Comparison of ENCODE assay signal across 16 mouse cellular contexts in the genomic region with DNA sequence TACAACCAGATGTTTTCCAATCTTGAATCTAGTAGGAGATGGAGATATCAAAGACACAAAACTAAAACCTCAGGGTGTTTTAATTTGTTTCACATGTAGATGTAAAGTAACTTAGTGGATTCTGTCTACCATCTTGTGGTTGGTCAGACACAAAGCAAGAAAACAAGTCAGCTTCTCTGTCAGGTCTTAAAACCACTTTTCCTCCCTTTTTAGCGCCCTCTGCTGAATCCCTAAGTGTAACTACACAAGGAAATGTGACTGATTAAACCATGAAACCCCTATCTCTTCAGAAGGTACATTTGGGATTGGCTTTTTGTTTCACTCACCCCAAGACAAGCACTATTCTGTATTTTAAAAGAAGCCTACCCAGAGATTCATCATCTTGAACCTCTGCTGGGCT. TPM values are rescaled to one million over a fixed set of nuclear protein-coding genes. Genes with fewer than 3 reads are reported as not detected.
DNase-seq lines count a peak whose midpoint lies in the region; ATAC-seq and TF ChIP-seq lines count a peak whose summit lies in the region.
"Had no signal": no experiment of that assay in that cellular context is flagged by ENCODE, and none has a peak within 500 bp of the region (broad histone marks: within the 10 kb centered on the region; RNA-seq: fewer than 3 reads in every experiment).

No protein-coding gene starts in this region.

- no peak overlapping the region for H3K4me2 ChIP-seq in lung, postnatal 0 days (replicated peaks; ENCODE audit: low read depth, low read length)
- H3K4me2 ChIP-seq: forebrain, embryonic 13.5 days had no signal

- TF ChIP-seq EP300 in lung, postnatal 0 days (IDR thresholded peaks at IDR 0.05): no peak

- H3K9ac ChIP-seq in lung, postnatal 0 days (replicated peaks; ENCODE audit: low read depth): no peak overlapping the region
- H3K9ac ChIP-seq: forebrain, embryonic 13.5 days had no signal

- DNase-seq in lung, postnatal 0 days (ENCODE audit: low spot score): no peak
- DNase-seq in lung, postnatal 25 days (ENCODE audit: low spot score): no peak
- peak; percentile 12 for DNase-seq in MEL-GATA-1-ER (ENCODE audit: extremely low read depth, low read depth)
- DNase-seq in naive thymus-derived CD4-positive, alpha-beta T cell, adult 2 months (ENCODE audit: low read depth): peak; percentile 30
- DNase-seq in adrenal gland, postnatal 25 days: no peak
- no peak for DNase-seq in urinary bladder, adult 18-20 months (ENCODE audit: low spot score in 2 of 2)
- no peak for DNase-seq in urinary bladder, postnatal 14 days (ENCODE audit: low spot score)
- DNase-seq: heart, postnatal 4 days; kidney, postnatal 10 days had no signal

- H3K4me3 ChIP-seq in lung, postnatal 0 days (ENCODE audit: low read depth, low read length): no peak overlapping the region
- H3K4me3 ChIP-seq: forebrain, embryonic 13.5 days had no signal

- H3K27me3 ChIP-seq in lung, postnatal 0 days (replicated peaks; ENCODE audit: insufficient read depth, low read length): no peaks in the 10 kb centered on the region
- H3K27me3 ChIP-seq: forebrain, embryonic 13.5 days had no signal

- H3K27ac ChIP-seq in lung, postnatal 0 days (ENCODE audit: low read length): no peak overlapping the region
- H3K27ac ChIP-seq: forebrain, embryonic 13.5 days had no signal

- no peaks in the 10 kb centered on the region for H3K4me1 ChIP-seq in lung, postnatal 0 days (ENCODE audit: insufficient read depth, low read depth, low read length)
- H3K4me1 ChIP-seq: forebrain, embryonic 13.5 days had no signal

- ATAC-seq in lung, postnatal 0 days: no peak
- peak; percentile 58; the same call in 1 of the 2 replicates for ATAC-seq in common myeloid progenitor, adult 5-6 weeks (replicated peaks; ENCODE audit: low read depth, poor library complexity, severe bottlenecking)
- ATAC-seq: forebrain, embryonic 13.5 days; midbrain, embryonic 16.5 days had no signal

- no peaks in the 10 kb centered on the region for H3K36me3 ChIP-seq in lung, postnatal 0 days (ENCODE audit: insufficient read depth, low read length)

- H3K9me3 ChIP-seq in lung, postnatal 0 days (ENCODE audit: low read length): 0 out of 2 replicates have a peak, but pooled peaks cover 3% of the 10 kb centered on the region

- 0 out of 2 replicates have a peak, but pooled peaks have one; percentile 25 for TF ChIP-seq CTCF in lung, postnatal 0 days (IDR thresholded peaks at IDR 0.05)

- 24% methylated on average over 1 of the region's 1 CpGs for WGBS in lung, postnatal 0 days

RNA-seq across cellular contexts. Expression of a gene that starts 48.1 kb away (rescaled TPM):
- not detected in 2 replicates for polyA plus RNA-seq in lung, postnatal 0 days (2015; fragmentation: Nextera tagmentation; extraction: Ambion mirVana)
- total RNA-seq in common myeloid progenitor, adult 5-6 weeks (2017): not detected in 2 replicates
- not detected in 2 replicates for total RNA-seq in adrenal gland, postnatal 25 days (2021)
- total RNA-seq: heart, adult 8-10 months; heart, postnatal 4 days; left cerebral cortex, postnatal 10 days had no signal
- polyA plus RNA-seq: forebrain, embryonic 13.5 days; liver, embryonic 16.5 days; midbrain, embryonic 16.5 days; small intestine, adult 2 months had no signal

Comparison
In these comparisons a context has a peak if more than half of its experiments do, and no peak if none do; other contexts are left out.
1. DNase-seq: peak in MEL-GATA-1-ER (single experiment) and naive thymus-derived CD4-positive, alpha-beta T cell, adult 2 months (single experiment); none in lung, postnatal 0 days (single experiment), lung, postnatal 25 days (single experiment), adrenal gland, postnatal 25 days (single experiment), urinary bladder, adult 18-20 months (0 of 2) and urinary bladder, postnatal 14 days (single experiment).